Mouse (Mus musculus) embryonic facial prominence, embryonic 11.5 days (tissue): Measurements from ENCODE around the gene Usp33. TPM values are rescaled to one million over a fixed set of nuclear protein-coding genes. Genes with fewer than 3 reads are reported as not detected.

Experiments
- ATAC-seq: fragments of 200-750 bp; cut with Nextera tagmentation; replicated peaks from 2 replicates; pipeline ENCODE4 v1.8.0; 2017; ENCODE audit warnings: low read depth; ENCODE audit not compliant: insufficient number of reproducible peaks, low FRiP score, low TSS enrichment
- DNase-seq: peaks from one replicate; pipeline ENCODE4 v3.0.0-alpha.2; 2015; ENCODE audit warnings: low spot score
- H3K27ac ChIP-seq: fragments of 300-500 bp; sonication (generic); replicated peaks from 2 replicates; pipeline ENCODE4 v1.5.1; 2014; ENCODE audit warnings: mild to moderate bottlenecking, low read depth, low read length, control low read depth
- H3K27me3 ChIP-seq: fragments of 300-500 bp; sonication (generic); 2 replicates; pipeline ENCODE4 v1.6.1; 2014; ENCODE audit warnings: mild to moderate bottlenecking, low read length, moderate library complexity, mixed read lengths; ENCODE audit not compliant: control insufficient read depth, insufficient read depth
- H3K36me3 ChIP-seq: fragments of 300-500 bp; sonication (generic); replicated peaks from 2 replicates; pipeline ENCODE4 v1.6.1; 2014; ENCODE audit warnings: low read depth, mild to moderate bottlenecking, low read length, moderate library complexity, mixed read lengths; ENCODE audit not compliant: control insufficient read depth, insufficient read depth
- H3K4me1 ChIP-seq: fragments of 300-500 bp; sonication (generic); 2 replicates; pipeline ENCODE4 v1.6.1; 2014; ENCODE audit warnings: low read length, mixed read lengths; ENCODE audit not compliant: control insufficient read depth, insufficient read depth
- H3K4me2 ChIP-seq: fragments of 300-500 bp; sonication (generic); 2 replicates; pipeline ENCODE4 v1.6.1; 2014; ENCODE audit warnings: low read depth, mild to moderate bottlenecking, control low read depth, low read length, moderate library complexity
- H3K4me3 ChIP-seq: fragments of 300-500 bp; sonication (generic); 2 replicates; pipeline ENCODE4 v1.5.1; 2014; ENCODE audit warnings: low read depth, low read length, control low read depth
- H3K9ac ChIP-seq: fragments of 300-500 bp; sonication (generic); replicated peaks from 2 replicates; pipeline ENCODE4 v1.6.1; 2014; ENCODE audit warnings: mild to moderate bottlenecking, control low read depth, low read length
- H3K9me3 ChIP-seq: fragments of 300-500 bp; sonication (generic); replicated peaks from 2 replicates; pipeline ENCODE4 v1.6.1; 2016; ENCODE audit warnings: mild to moderate bottlenecking, low read length, inconsistent platforms, mixed read lengths; ENCODE audit not compliant: control insufficient read depth
- WGBS: fragments of 180-500 bp; shearing (Covaris S2); extraction: QIAGEN DNeasy Blood & Tissue Kit; methylation state at CpG from one replicate; pipeline ENCODE4 v1.1.7; 2014; 5-methylcytosine and 5-hydroxymethylcytosine counted together
- polyA plus RNA-seq: library from polyadenylated mRNA; unstranded; fragments of >200 nt; fragmentation: Nextera tagmentation; extraction: Ambion mirVana; gene quantifications from 2 replicates; pipeline ENCODE4 v1.2.1, GENCODE M21; 2014

The Usp33 gene
- polyA plus RNA-seq, 1 experiment from 2014 or later: 66.8 TPM

- Histone ChIP-seq H3K27me3 (no peaks in the 10 kb centered on the region), H3K4me2 (no peak overlapping the region), H3K9me3 (no peaks in the 10 kb centered on the region), H3K36me3 (peaks cover 3% of the 10 kb centered on the region; the same call in 1 of the 2 replicates), H3K9ac (no peak overlapping the region), H3K4me3 (no peak overlapping the region), H3K4me1 (no peaks in the 10 kb centered on the region), H3K27ac (no peak overlapping the region)
- DNase-seq: no peak
- ATAC-seq: no peak
- WGBS: 95% methylated on average over 15 of the region's 15 CpGs
Observed at GRCm38 (mm10) chr3:152332545-152333300, 13.6 kb upstream of the Usp33 start.

DNA sequence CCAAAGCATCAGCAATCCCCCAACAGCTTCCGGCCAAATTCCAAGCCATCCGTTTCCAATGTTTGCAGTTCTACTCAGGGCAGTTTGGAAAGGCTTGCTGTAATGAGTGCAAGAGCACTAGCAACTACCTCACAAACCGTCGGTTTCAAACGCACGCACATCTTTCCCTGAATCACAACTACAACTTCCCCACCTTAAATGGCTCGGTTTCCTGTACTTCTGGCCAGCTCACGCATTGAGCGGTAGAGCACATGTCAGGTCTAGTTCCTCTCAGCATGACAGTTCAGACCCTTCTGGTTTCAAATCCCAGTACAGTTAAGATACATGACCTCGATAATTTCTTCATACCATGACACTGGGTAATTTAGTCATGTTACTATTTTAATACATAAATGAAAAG is 12.6 kb upstream of the Usp33 start:
- H3K4me2 ChIP-seq: no peak overlapping the region
- H3K27me3 ChIP-seq: no peaks in the 10 kb centered on the region
- ATAC-seq (no peak), DNase-seq (no peak)
- no peaks in the 10 kb centered on the region for H3K4me1 ChIP-seq
- H3K36me3 ChIP-seq: peaks cover 3% of the 10 kb centered on the region; the same call in 1 of the 2 replicates
- H3K27ac ChIP-seq: no peak overlapping the region
- WGBS: 93% methylated on average over 10 of the region's 10 CpGs
- no peaks in the 10 kb centered on the region for H3K9me3 ChIP-seq
- H3K9ac ChIP-seq: no peak overlapping the region
- no peak overlapping the region for H3K4me3 ChIP-seq

DNA sequence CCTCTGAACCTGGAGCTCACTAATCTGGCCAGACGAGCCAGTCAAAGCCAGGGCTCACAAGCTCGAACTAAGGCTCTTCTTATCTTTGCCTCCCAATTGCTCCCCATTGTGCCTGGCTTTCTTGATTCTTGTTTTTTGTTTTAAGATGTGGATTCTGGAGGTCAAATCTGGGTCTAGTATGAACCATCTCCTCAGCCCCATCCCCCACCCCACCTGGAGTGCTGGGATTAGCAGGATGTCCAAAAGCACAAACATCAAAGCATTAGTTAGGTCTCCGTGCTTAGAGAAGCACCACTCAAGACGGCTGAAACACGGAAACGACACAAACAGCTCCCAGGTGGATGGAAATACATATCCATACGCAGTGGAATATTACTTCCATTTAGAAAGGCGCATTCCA is 10.2 kb upstream of the Usp33 start:
- H3K36me3 ChIP-seq: peaks cover 3% of the 10 kb centered on the region; the same call in 1 of the 2 replicates
- no peaks in the 10 kb centered on the region for H3K4me1 ChIP-seq
- H3K9me3 ChIP-seq: no peaks in the 10 kb centered on the region
- DNase-seq (no peak), ATAC-seq (no peak)
- H3K9ac ChIP-seq: no peak overlapping the region
- H3K27ac ChIP-seq: no peak overlapping the region
- no peak overlapping the region for H3K4me3 ChIP-seq
- 82% methylated on average over 8 of the region's 8 CpGs for WGBS
- no peaks in the 10 kb centered on the region for H3K27me3 ChIP-seq
- no peak overlapping the region for H3K4me2 ChIP-seq

- Histone ChIP-seq H3K4me3 (peak within 1 kb of the TSS; percentile 87), H3K27ac (no peak within 1 kb of the TSS), H3K4me2 (peak within 1 kb of the TSS; percentile 41), H3K9ac (peak within 1 kb of the TSS; percentile 86), H3K27me3 (no peaks in the 10 kb centered on the region), H3K9me3 (no peaks in the 10 kb centered on the region), H3K4me1 (no peaks in the 10 kb centered on the region), H3K36me3 (no peaks in the 10 kb centered on the region; the same call in 1 of the 2 replicates)
- ATAC-seq (peak; percentile 88), DNase-seq (peak; percentile 87)
- WGBS: 3% methylated on average over 49 of the region's 54 CpGs
Observed at GRCm38 (mm10) chr3:152339862-152340557, 6.3 kb upstream of the Usp33 start, which contains the start of gene Miga1. TSS of gene Miga1 (minus strand) at chr3:152340407.

DNA sequence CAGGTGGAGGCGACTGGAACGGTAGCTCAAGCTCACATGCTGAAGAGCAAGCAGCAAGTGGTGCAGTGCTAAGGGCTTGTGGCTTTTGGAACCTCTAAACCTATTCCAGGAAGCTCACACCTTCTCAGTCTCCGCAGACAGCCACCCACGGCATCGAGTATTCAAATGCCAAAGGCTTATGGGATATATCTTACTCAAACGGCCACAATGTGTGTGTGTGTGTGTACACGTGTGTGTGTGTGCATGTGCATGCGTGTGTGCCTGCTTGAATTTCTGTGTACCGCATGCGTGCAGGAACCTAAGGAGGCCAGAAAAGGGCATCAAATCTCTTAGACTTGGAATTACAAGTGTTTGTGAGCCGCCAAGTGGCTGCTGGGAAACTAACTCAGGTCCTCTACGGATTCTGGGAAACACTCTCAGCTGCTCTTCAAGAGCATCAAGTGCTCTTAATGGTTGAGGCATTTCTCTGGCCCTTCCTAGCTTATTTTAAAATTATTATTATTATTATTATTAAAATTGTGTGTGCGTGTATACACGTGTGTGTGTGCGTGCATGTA is 3.2 kb upstream of the Usp33 start:
- no peak overlapping the region for H3K27ac ChIP-seq
- H3K4me1 ChIP-seq: no peaks in the 10 kb centered on the region
- ATAC-seq: no peak
- no peaks in the 10 kb centered on the region for H3K36me3 ChIP-seq
- H3K9me3 ChIP-seq: no peaks in the 10 kb centered on the region
- H3K4me3 ChIP-seq: no peak overlapping the region
- H3K4me2 ChIP-seq: no peak overlapping the region
- H3K27me3 ChIP-seq: no peaks in the 10 kb centered on the region
- no peak for DNase-seq
- no peak overlapping the region for H3K9ac ChIP-seq
- 92% methylated on average over 15 of the region's 15 CpGs for WGBS

- Histone ChIP-seq H3K4me1 (peaks cover 2% of the 10 kb centered on the region; the same call in 1 of the 2 replicates), H3K36me3 (no peaks in the 10 kb centered on the region), H3K9ac (peak overlapping the region; percentile 92), H3K27ac (peak overlapping the region; percentile 35; the same call in 1 of the 2 replicates), H3K4me3 (peak overlapping the region; percentile 74), H3K27me3 (no peaks in the 10 kb centered on the region), H3K4me2 (peak overlapping the region; percentile 43), H3K9me3 (no peaks in the 10 kb centered on the region)
- WGBS: under 1% methylated on average over 41 of the region's 54 CpGs
- ATAC-seq: peak; percentile 61
- peak; percentile 26 for DNase-seq
Observed at GRCm38 (mm10) chr3:152346633-152347141, 409 bp downstream of the Usp33 start.

- no peak for DNase-seq
- H3K4me2 ChIP-seq: peak overlapping the region; percentile 43
- H3K4me1 ChIP-seq: peaks cover 2% of the 10 kb centered on the region; the same call in 1 of the 2 replicates
- WGBS: 40% methylated on average over 3 of the region's 3 CpGs
- peak overlapping the region; percentile 92 for H3K9ac ChIP-seq
- peak overlapping the region; percentile 74 for H3K4me3 ChIP-seq
- no peaks in the 10 kb centered on the region for H3K9me3 ChIP-seq
- no peaks in the 10 kb centered on the region for H3K27me3 ChIP-seq
- ATAC-seq: no peak
- no peaks in the 10 kb centered on the region for H3K36me3 ChIP-seq
- H3K27ac ChIP-seq: no peak overlapping the region
Observed at GRCm38 (mm10) chr3:152347227-152347626, 949 bp downstream of the Usp33 start.
